Mouse (Mus musculus): Measurements from ENCODE around the gene Vmn1r14.
"Not testable (repeated sequence)": the region's sequence is repeated elsewhere in the genome, so short reads cannot be mapped to it uniquely, and the experiment has no call there.

Gene Vmn1r14
- long read RNA-seq, experiment 1 = 0 reads
- long read RNA-seq, experiment 2 = 0 reads

DNA sequence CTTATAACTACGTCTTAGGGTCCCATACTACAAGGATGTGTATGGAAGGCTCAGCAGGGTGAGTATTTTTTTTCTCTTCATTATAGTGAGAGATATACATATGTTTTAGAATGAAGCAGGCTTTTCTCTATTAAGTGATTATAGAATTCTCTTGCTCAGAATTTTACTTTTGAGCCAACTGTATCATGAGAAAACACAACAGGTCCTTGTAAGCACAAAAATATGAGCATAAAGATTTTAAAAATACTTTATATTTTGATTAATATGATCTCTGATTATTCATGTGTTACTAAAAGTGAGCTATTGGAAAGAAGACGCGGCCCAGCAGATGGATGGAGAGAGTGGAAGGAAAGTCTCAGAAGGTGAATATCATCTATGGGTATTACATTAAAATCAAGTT lies at the start of gene Vmn1r14:
Gene Vmn1r14, plus strand, starts transcription at position 301 of the 400 bp plus-strand sequence.
- intact Hi-C loops (cut with DNase I) = no loop called here

DNA sequence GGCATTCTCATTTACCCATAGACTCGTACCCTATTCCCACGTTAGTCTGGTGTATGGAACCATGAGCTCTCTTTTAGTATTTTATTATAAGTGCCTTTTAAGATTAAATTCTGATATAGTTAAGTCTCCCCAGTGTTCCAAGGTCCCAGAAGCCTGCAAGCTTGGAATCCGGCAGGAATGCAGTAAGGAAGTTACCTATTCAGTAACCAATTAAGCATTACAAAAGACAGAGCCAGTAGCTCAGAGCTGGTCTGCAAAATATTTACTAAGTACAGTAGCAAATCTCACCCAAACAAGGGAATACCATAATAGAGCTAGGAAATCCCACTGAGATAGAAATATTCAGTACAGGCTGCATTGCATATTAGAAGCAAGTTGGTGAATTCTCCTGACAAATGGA lies 41.5 kb upstream of the Vmn1r14 start:
- intact Hi-C loops (cut with DNase I) = not testable (repeated sequence)

DNA sequence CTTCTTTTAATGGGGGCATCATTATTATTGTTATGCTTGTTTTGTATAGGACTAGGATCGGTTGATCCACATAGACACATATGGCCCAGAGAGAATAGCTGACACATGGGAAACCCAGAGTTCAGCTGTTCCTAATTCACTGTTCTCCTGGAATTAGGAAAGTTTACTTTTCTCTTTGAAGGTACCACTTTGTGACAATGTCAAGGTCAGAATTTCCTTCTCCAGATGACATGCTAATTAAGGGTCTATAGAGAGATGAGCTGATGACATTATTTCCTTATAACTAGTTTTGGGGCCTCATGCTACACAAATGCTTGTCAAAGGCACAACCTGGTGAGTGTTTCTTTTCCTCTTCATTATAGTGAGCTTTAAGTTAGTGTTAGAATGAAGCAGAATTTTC lies 28.5 kb upstream of the Vmn1r14 start, which contains the start of gene Vmn1r13:
Gene Vmn1r13, plus strand, starts transcription at position 301 of the 400 bp plus-strand sequence.
- intact Hi-C loops (cut with DNase I) = not testable (repeated sequence)

DNA sequence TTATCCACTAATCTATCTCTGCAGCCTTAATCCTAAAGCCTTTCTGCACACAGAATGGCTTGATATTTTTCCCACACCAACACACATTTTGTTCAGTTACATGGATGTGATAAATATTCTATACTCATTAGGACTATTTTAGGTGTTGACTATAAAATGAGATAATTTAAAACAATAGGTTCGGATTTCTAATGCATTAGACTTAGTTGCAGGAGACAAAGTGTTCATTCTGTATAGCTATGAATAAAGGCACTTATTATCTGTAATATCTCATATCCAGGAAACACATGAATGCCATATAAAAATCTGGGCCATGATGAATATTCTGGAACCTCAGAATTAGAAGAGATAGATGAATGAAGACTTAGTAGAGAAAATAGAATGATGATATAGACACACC lies 26.2 kb downstream of the Vmn1r14 start, which contains the start of gene Vmn1r15:
Gene Vmn1r15, plus strand, starts transcription at position 301 of the 400 bp plus-strand sequence.
- intact Hi-C loops (cut with DNase I) = no loop called here

DNA sequence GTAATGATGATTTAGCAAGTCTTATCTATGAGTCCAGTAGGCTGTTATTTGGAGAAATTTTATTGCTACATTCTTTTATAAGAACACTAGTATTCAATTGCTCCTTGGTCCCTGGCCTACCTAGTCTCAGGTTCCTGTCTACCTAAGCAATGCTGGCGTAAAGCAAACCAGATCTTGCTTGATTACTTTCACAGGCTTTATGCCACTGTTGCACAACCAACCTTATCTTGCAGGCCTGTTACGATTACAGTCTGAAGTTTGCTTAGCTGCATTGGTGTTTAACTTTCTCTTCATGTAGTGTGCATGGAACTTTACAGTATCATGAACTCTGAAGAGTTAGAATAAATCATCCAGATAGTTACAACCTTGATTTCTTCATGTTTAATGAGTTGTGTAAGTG lies 29.5 kb downstream of the Vmn1r14 start:
- intact Hi-C loops (cut with DNase I) = no loop called here

DNA sequence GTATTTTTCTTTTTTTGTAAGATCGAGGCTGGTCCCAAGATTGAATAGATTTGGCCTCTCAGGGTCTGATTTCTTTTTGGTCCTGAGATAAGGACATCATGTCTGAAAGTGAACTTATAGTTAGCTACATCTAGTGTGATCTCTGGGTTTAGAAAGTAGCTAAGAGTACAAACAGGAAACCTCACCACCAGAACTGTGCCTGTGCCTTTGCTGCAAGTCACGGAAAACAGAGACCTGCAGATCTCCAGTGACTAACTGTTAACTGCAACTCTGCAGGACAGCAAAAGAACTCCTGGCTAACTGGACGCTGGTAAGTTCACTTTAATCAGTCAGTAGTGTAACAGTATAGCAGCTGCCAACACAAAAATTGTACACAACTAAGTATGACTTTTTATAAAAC lies 40.4 kb downstream of the Vmn1r14 start:
- intact Hi-C loops (cut with DNase I) = no loop called here

DNA sequence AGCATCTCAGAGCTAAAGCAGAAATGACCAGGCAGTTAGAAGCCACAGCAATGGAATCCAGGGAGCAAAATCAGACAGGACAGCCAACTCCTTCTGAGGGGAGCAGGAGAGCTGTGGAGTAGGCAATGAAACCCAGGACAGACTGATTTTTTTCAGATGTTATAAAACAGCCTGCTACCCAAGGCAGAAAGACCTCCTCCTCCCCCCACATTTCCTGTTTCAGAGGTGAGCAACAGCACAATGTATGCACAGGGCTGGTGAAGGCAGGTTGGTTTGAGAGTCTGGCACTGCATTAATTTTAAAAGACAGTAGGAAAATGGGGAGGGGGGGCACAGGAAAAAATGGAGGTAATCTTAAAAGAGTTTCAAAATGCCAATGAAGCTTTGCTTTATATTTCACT lies 41.0 kb downstream of the Vmn1r14 start:
- intact Hi-C loops (cut with DNase I) = no loop called here

DNA sequence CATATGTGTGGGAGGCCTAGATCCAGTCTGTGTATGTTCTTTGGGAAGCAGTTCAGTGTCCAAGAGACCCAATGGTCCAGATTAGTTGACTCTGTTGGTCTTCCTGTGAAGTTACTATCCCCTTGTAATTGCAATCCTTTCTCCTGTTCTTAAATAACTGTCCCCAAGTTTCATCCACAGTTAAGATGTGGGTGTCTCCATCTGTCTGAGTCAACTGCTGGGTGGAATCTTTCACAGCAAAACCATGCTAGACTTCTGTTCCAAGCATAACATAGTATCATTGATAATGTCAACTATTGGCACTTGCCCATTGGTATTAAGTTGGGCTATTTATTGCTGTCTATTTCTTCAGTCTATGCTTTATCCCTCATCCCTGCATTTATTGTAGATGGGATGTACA lies 47.5 kb downstream of the Vmn1r14 start:
- intact Hi-C loops (cut with DNase I) = no loop called here

Data from adrenal gland (tissue).